13 mouse cellular contexts compared by ENCODE assay signal in genomic region chr16:45399947-45400555, GRCm38 (mm10). TPM values are rescaled to one million over a fixed set of nuclear protein-coding genes. Genes with fewer than 3 reads are reported as not detected.
A peak's percentile ranks its signal among the peaks of the same experiment; 100 is the strongest.
DNase-seq lines count a peak whose midpoint lies in the region; ATAC-seq and TF ChIP-seq lines count a peak whose summit lies in the region.
"Had no signal": no experiment of that assay in that cellular context is flagged by ENCODE, and none has a peak within 500 bp of the region (broad histone marks: within the 10 kb centered on the region; RNA-seq: fewer than 3 reads in every experiment).

No protein-coding gene starts in this region.

- 65% methylated on average over 9 of the region's 9 CpGs for WGBS in hindbrain, embryonic 16.5 days
- 69% methylated on average over 9 of the region's 9 CpGs for WGBS in hindbrain, embryonic 10.5 days
- WGBS in spleen, adult 2 months = 81% methylated on average over 9 of the region's 9 CpGs
- WGBS in lung, embryonic 15.5 days = 29% methylated on average over 9 of the region's 9 CpGs

- H3K9me3 ChIP-seq in hindbrain, embryonic 16.5 days (ENCODE audit: control insufficient read depth, low read length) = no peaks in the 10 kb centered on the region
- no peaks in the 10 kb centered on the region for H3K9me3 ChIP-seq in hindbrain, embryonic 10.5 days
- no peaks in the 10 kb centered on the region for H3K9me3 ChIP-seq in lung, embryonic 15.5 days
- H3K9me3 ChIP-seq: limb, embryonic 15.5 days had no signal

- no peaks in the 10 kb centered on the region; the same call in 1 of the 2 replicates for H3K4me1 ChIP-seq in hindbrain, embryonic 16.5 days (ENCODE audit: control insufficient read depth, insufficient read depth, low read depth, low read length)
- no peaks in the 10 kb centered on the region for H3K4me1 ChIP-seq in hindbrain, embryonic 10.5 days (replicated peaks)
- no peaks in the 10 kb centered on the region; the same call in 1 of the 2 replicates for H3K4me1 ChIP-seq in spleen, adult 2 months (ENCODE audit: control insufficient read depth, insufficient read depth, insufficient read length)
- H3K4me1 ChIP-seq in lung, embryonic 15.5 days = peaks cover 13% of the 10 kb centered on the region
- H3K4me1 ChIP-seq: limb, embryonic 15.5 days had no signal

- ATAC-seq in hindbrain, embryonic 16.5 days = no peak
- ATAC-seq in lung, embryonic 15.5 days (ENCODE audit: borderline replicate concordance, extremely low read depth, low FRiP score, low TSS enrichment) = peak; percentile 52; the same call in 1 of the 2 replicates
- ATAC-seq: forebrain, embryonic 16.5 days; Patski had no signal

- peaks cover 10% of the 10 kb centered on the region; the same call in 1 of the 2 replicates for H3K36me3 ChIP-seq in hindbrain, embryonic 16.5 days (ENCODE audit: control insufficient read depth, insufficient read depth, low read length)
- no peaks in the 10 kb centered on the region for H3K36me3 ChIP-seq in hindbrain, embryonic 10.5 days
- peaks cover 18% of the 10 kb centered on the region for H3K36me3 ChIP-seq in spleen, adult 2 months (ENCODE audit: control insufficient read depth, insufficient read depth, low read length)
- H3K36me3 ChIP-seq in lung, embryonic 15.5 days = no peaks in the 10 kb centered on the region
- H3K36me3 ChIP-seq: limb, embryonic 15.5 days had no signal

- no peak overlapping the region for H3K4me2 ChIP-seq in hindbrain, embryonic 16.5 days (ENCODE audit: low read length)
- no peak overlapping the region for H3K4me2 ChIP-seq in lung, embryonic 15.5 days
- H3K4me2 ChIP-seq: limb, embryonic 15.5 days had no signal

- no peak for DNase-seq in hindbrain, embryonic 10.5 days (ENCODE audit: low spot score)
- DNase-seq in spleen, adult 2 months (ENCODE audit: low read depth in 1 of 2, low spot score in 2 of 2) = no peak
- DNase-seq in spleen, adult 18-20 months = no peak
- DNase-seq in telencephalon, adult 2 months (ENCODE audit: low read depth, low spot score) = peak; percentile 34
- no peak for DNase-seq in spleen, adult 12 weeks (ENCODE audit: low spot score)
- DNase-seq: right cerebral cortex, postnatal 25 days had no signal

- H3K4me3 ChIP-seq in hindbrain, embryonic 16.5 days (ENCODE audit: low read length) = no peak overlapping the region
- H3K4me3 ChIP-seq in hindbrain, embryonic 10.5 days = no peak overlapping the region
- no peak overlapping the region for H3K4me3 ChIP-seq in spleen, adult 2 months (ENCODE audit: extremely low read depth, insufficient read depth, insufficient read length)
- H3K4me3 ChIP-seq in lung, embryonic 15.5 days = no peak overlapping the region
- H3K4me3 ChIP-seq: limb, embryonic 15.5 days had no signal

- peak overlapping the region; percentile 1; the same call in 1 of the 2 replicates for H3K27ac ChIP-seq in hindbrain, embryonic 16.5 days (ENCODE audit: low read depth, low read length)
- no peak overlapping the region for H3K27ac ChIP-seq in hindbrain, embryonic 10.5 days
- 0 out of 2 replicates have a peak overlapping the region, but pooled peaks have one; percentile 1 for H3K27ac ChIP-seq in spleen, adult 2 months (ENCODE audit: insufficient read depth, low read length)
- peak overlapping the region; percentile 51 for H3K27ac ChIP-seq in lung, embryonic 15.5 days
- H3K27ac ChIP-seq: kidney, postnatal 0 days; limb, embryonic 15.5 days had no signal

- no peak for TF ChIP-seq POLR2A in spleen, adult 2 months (IDR thresholded peaks at IDR 0.05; ENCODE audit: low read depth, low read length)

- H3K27me3 ChIP-seq in hindbrain, embryonic 16.5 days (replicated peaks; ENCODE audit: control insufficient read depth, insufficient read depth, low read length) = no peaks in the 10 kb centered on the region
- no peaks in the 10 kb centered on the region for H3K27me3 ChIP-seq in hindbrain, embryonic 10.5 days (ENCODE audit: insufficient read depth, poor library complexity, severe bottlenecking)
- no peaks in the 10 kb centered on the region for H3K27me3 ChIP-seq in spleen, adult 2 months (ENCODE audit: control insufficient read depth, insufficient read depth, low read length)
- H3K27me3 ChIP-seq in lung, embryonic 15.5 days = no peaks in the 10 kb centered on the region
- H3K27me3 ChIP-seq: CH12.LX; limb, embryonic 15.5 days; Patski had no signal

- no peak overlapping the region for H3K9ac ChIP-seq in hindbrain, embryonic 16.5 days (ENCODE audit: low read depth, low read length)
- H3K9ac ChIP-seq in lung, embryonic 15.5 days = no peak overlapping the region
- H3K9ac ChIP-seq: limb, embryonic 15.5 days had no signal

- TF ChIP-seq CTCF in spleen, adult 2 months (IDR thresholded peaks at IDR 0.05; ENCODE audit: extremely low read depth, insufficient read depth, insufficient read length, insufficient replicate concordance) = no peak

RNA-seq across cellular contexts. Expression of gene Cd200, which starts 8.8 kb away (rescaled TPM):
- 364 and 369 TPM in 2 replicates for polyA plus RNA-seq in hindbrain, embryonic 16.5 days (2015; fragmentation: Nextera tagmentation; extraction: Ambion mirVana)
- polyA plus RNA-seq in hindbrain, embryonic 10.5 days (2016; fragmentation: Nextera tagmentation; extraction: Ambion mirVana) = 11.0 and 29.3 TPM in 2 replicates
- 52.7 and 56.1 TPM in 2 replicates for polyA plus RNA-seq in spleen, adult 2 months (2012; rRNA removed)
- 68.5 and 73.7 TPM in 2 replicates for polyA plus RNA-seq in lung, embryonic 15.5 days (2015; fragmentation: Nextera tagmentation; extraction: Ambion mirVana)
